Mouse (Mus musculus): ENCODE data around the gene Sarnp.
A peak's percentile ranks its signal among the peaks of the same experiment; 100 is the strongest.
"Not testable (repeated sequence)": the region's sequence is repeated elsewhere in the genome, so short reads cannot be mapped to it uniquely, and the experiment has no call there.

The Sarnp gene

GRCm38 (mm10) chr10:128820217-128820616 lies 3.1 kb downstream of the Sarnp start:
- no peak for DNase-seq (ENCODE audit: extremely low spot score, low spot score)

DNA sequence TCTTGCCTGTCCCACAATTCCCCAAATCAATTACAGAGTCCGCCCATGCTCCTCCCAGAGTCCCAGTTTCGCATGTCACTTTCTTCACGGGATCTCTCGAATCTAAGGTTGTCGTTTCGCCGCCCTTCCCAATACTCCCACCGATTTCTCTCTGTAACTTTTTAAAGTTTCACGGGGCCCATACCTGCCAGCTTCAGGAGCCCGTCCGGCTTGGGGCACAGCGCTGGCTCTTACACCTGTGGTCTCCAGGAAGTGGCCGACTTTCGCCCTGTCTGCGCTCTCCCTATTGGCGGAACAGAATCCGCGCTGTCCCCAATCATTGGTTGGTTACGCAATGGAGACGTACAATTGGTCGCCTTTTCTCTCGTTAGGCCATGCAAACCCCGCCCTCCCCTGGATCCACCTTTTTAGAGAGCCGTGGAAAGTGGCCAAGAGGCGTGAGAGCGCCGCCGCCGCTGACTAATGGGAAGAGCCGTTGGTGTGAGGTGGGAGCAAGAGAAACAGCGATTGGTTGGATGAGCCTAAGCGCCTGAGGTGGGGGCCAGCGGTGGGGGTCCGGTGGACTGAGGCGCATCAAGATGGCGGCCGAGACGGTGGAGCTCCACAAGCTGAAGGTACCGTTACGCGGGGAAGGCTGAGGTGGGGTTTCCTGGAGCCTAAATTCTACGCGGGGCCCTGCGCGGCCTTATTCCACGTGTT lies 4.4 kb downstream of the Sarnp start, which contains the start of gene Ormdl2:
Ormdl2 (minus strand) TSS at position 288 of the 699 bp plus-strand sequence.
- peak; percentile 100 for DNase-seq (ENCODE audit: extremely low spot score, low spot score)

GRCm38 (mm10) chr10:128822135-128822534 lies 5.0 kb downstream of the Sarnp start:
- DNase-seq (ENCODE audit: extremely low spot score, low spot score) = no peak

GRCm38 (mm10) chr10:128823087-128823486 lies 6.0 kb downstream of the Sarnp start:
- not testable (repeated sequence) for DNase-seq (ENCODE audit: extremely low spot score, low spot score)

GRCm38 (mm10) chr10:128823821-128824220 lies 6.7 kb downstream of the Sarnp start:
- no peak for DNase-seq (ENCODE audit: extremely low spot score, low spot score)

DNA sequence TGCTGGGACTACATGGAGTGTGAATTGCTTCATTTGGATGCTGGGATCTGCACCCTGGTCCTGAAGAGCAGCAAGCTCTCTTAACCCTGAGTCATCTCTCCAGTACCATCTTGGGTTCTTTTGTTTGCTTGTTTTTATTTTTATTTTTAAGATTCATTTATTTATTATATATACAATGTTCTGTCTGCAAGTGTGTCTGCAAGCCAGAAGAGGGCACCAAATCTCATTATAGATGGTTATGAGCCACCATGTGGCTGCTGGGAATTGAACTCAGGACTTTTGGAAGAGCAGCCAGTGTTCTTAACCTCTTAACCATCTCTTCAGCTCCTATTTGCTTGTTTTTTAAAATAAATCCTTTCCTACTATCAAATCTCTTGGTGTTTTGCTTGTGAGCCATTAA lies 20.3 kb downstream of the Sarnp start:
- no peak for DNase-seq (ENCODE audit: extremely low spot score, low spot score)

DNA sequence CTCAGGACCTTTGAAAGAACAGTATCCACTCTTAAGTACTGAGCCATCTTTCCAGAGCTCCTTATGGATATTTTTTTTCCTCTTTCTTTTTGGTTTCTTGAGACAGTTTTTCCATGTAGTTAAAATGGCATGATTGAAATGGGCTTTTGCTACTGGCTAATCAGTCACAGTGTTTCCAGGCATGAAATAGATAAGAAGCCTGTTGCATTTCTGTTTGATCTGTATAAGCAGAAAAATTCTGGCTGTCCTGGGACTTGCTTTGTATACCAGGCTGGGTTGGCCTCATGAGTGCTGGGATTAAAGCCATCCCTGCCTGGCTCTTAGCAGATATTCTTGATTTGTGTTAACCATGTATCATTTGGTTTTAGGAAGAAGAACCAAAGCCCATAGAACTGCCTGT lies 22.3 kb downstream of the Sarnp start:
- DNase-seq (ENCODE audit: extremely low spot score, low spot score) = no peak

DNA sequence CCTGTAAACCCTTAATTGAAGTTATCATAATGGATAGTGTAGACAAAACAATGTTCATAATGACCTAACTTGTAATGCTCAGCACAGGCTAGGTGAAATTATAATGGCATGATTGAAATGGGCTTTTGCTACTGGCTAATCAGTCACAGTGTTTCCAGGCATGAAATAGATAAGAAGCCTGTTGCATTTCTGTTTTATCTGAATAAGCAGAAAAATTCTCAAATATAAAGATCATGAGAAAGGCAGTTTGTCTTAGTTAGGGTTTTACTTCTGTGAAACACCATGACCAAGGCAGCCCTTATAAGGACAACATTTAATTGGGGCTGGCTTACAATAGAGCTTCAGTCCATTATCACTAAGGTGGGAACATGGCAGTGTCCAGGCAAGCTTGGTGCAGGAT lies 23.5 kb downstream of the Sarnp start:
- DNase-seq (ENCODE audit: extremely low spot score, low spot score) = no peak

- no peak for DNase-seq (ENCODE audit: extremely low spot score, low spot score)
Observed at GRCm38 (mm10) chr10:128843260-128843659, 26.1 kb downstream of the Sarnp start.

GRCm38 (mm10) chr10:128845516-128845915 lies 28.4 kb downstream of the Sarnp start:
- no peak for DNase-seq (ENCODE audit: extremely low spot score, low spot score)

DNA sequence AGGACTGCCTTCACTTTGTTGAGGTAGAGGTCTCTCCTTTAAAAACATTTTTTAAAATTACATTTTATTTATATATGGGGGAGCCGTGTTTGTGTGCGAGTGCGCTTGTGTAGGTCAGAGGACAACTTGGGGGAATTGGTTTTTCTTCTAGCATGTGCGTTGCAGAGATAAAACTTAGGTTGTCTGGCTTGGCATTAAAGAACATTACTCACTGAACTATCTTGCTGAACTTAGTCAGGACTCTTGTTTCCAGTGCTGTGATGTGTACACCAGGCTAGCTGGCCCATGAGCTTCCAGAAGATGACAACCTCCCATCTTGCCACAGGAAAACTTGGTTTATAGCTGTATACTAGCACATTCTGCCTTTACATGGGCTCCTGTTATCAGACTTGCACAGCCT lies 29.5 kb downstream of the Sarnp start:
- no peak for DNase-seq (ENCODE audit: extremely low spot score, low spot score)

DNA sequence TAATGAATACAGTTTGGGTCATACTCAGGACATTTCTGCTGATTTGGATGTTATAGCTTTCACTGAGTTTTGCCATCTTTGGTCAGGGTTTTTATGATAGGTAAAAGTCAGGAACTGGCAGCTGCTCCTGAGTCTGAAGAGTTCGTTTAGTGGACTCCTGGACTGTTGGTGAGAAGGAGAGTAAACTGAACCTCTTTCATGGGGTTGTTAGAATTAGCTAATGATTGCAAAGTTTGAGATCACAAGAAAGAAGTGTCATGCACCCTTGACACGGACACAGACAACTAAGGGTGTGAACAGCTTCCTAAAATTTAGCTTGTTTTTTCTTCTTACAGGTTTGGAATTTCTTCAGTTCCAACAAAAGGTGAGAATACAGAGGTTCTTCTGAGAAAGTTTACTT lies 31.3 kb downstream of the Sarnp start:
- DNase-seq (ENCODE audit: extremely low spot score, low spot score) = no peak

DNA sequence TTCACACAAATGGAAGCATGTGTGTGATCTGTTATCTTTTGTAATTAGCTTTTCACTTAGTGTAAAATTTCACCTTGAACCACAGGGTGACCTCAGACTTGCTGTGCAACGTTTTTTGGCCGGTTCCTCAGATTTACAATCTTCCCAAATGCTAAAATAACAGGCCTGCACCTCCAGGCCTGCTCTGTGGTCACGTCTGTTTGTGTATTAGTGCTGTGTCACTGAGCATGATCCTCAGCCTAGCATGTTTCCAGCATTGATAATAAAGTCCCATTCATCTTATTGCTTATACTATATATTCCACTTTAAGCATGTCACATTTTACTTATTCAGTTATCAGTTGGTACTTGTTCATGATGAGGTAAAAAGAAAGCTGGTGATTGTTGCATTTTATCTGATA lies 33.2 kb downstream of the Sarnp start:
- no peak for DNase-seq (ENCODE audit: extremely low spot score, low spot score)

DNA sequence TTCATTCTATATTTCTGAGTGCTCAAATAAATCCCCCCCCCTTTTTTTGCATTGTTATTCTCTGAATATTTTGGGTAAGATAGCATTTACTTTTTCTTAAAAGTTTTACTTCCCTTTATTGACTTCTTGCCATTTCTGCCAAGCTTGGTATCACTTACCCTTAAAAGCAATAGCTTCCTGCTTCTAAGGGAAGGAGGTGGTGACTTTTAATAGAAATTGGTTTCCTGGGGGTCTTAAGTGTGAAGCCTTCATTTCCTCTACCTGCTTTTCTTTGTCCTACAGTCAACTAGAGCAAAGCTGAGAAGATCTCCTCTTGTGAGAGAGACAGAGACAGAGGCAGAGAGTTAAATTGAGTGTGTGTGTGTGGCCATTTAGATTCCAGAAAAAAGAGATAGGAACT lies 44.0 kb downstream of the Sarnp start:
- DNase-seq (ENCODE audit: extremely low spot score, low spot score) = no peak

DNA sequence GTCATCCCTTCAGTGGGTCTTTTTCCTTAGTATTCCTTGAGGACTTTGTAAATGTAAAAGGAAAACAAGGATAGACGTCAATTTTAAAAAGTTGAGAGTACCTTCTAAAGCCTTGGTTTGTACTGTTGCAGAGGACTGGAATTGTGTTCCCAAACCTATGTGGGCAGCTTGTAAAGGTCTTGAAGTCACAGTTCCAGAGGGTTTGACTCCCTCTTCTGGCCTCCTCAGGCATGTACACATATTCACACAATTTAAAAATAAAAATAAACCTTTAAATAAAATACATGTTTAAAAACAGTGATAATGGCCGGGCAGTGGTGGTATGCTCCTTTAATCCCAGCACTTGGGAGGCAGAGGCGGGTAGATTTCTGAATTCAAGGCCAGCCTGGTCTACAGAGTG lies 48.9 kb downstream of the Sarnp start:
- DNase-seq (ENCODE audit: extremely low spot score, low spot score) = no peak

DNA sequence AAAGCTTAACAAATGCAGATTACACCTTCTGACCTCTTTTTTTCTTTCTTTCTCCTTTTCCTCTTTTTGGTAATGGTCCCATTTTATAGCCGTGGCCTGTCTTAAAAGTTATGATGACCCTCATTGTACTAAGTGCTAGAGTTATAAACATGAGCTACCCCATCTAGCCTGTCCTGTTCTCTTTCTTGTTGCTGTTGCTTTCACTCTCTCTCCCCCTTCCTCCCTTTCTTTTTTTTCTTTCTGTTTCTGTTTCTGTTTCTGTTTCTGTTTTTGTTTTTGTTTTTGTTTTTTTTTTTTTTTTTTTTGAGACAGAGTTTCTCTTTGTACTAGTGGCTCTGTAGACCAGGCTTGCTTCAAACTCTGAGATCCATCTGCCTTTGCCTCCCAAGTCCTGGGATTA lies 49.4 kb downstream of the Sarnp start:
- no peak for DNase-seq (ENCODE audit: extremely low spot score, low spot score)

GRCm38 (mm10) chr10:128870341-128870740 lies 53.2 kb downstream of the Sarnp start:
- DNase-seq (ENCODE audit: extremely low spot score, low spot score) = no peak

DNA sequence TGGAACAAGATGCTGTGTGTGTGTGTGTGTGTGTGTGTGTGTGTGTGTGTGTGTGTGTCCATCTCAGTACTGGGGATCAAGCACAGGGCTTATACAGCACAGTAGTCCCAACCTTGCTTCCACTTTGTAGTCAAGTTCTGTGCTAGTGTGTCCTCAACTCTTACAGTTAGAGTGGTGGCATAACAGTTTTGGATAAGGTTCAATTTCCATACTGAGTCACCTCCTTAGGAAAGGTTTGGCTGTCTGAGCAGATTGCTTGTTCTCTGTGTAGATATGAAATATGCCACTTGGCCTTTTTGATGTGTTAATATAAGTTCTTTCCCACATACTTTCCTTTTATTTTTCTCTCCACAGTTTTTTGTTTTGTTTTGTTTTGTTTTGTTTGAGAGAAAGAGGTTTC lies 61.2 kb downstream of the Sarnp start:
- DNase-seq (ENCODE audit: extremely low spot score, low spot score) = no peak

GRCm38 (mm10) chr10:128878811-128879210 lies 61.7 kb downstream of the Sarnp start:
- no peak for DNase-seq (ENCODE audit: extremely low spot score, low spot score)

DNA sequence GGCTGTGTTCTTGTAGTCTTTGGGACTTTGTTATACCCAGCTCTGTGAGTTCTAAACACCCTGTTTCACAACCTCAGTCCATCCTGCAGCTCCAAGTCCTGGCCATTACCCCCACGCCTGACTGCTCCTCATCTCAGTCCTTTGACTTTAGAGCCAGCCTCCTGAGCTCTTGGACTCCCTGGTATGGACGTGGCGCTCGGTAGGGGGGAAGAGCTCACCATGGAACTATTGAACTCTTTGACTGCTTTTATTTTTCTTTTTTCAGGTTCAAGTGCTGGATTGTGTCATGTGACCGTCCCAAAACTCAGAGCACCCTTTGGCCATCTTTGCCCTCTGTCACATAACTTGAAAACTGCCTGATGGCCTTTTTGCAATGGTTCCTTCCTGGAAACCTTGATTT lies 64.9 kb downstream of the Sarnp start:
- DNase-seq (ENCODE audit: extremely low spot score, low spot score) = no peak

DNA sequence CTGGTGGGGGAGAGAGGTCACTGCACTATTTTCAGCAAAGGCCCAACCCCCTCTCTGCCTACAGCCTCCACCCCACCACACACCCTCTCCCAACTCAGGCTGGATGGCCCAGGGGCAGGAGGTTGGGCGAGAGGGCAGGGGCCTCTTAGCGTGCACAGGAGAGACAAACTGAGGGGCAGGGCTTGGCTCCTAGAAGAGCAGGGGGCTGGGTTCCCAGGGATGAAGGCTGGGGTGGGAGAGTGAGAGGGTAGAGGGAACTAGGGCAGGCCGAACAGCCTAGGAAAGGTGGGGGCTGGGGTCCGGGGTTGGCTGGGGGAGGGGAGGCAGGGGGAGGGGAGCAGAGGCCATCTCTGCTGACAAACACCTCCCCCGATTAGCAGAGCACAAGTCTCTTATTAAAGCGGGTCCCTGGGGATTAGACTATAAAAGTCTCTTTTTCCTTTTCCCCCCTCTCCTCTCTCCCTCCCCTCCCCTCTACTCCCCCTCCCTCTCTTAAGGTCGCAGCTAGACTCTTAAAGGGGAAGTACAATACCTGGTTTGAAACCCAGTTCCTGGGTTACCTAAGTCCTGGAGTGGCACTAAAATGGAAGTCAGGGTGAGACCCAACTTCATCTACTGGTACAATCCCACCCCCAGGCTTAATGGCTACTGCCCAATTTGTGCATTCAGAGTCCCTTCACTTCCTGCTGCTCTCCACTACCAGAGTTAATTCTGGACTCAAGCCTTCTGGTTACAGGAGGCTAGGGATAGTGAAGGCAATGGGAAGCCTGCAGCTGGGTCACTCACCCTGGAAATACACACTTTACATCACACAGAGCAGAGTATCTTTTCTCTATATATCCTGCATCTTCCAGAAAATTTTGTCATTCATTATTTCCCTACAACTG lies 72.1 kb downstream of the Sarnp start:
- peak; percentile 74 for DNase-seq (ENCODE audit: extremely low spot score, low spot score)

DNA sequence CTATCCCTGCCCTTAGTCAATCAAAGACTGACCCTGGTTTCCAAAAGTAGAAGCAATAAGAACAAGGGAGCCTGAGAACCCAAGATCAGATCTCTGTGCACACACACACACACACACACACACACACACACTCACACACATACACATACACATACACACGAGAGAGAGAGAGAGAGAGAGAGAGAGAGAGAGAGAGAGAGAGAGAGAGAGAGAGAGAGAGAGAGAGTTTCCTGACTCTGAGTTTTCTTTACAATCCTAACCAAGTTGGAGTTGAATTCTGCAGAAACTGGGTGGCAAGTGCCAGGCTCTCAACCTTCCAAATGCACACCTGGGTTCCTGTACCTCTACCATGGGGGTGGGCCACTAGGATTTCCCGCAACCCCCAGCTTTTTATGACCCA lies 72.7 kb downstream of the Sarnp start:
- DNase-seq (ENCODE audit: extremely low spot score, low spot score) = no peak

Data from neural tube, embryonic 10.5 days (tissue).